Mouse (Mus musculus): ENCODE measurements around the gene Med12l. TPM values are rescaled to one million over a fixed set of nuclear protein-coding genes. Genes with fewer than 3 reads are reported as not detected.

Gene Med12l
- polyA plus RNA-seq, 1 experiment from 2014 or later = 2.3 TPM

DNA sequence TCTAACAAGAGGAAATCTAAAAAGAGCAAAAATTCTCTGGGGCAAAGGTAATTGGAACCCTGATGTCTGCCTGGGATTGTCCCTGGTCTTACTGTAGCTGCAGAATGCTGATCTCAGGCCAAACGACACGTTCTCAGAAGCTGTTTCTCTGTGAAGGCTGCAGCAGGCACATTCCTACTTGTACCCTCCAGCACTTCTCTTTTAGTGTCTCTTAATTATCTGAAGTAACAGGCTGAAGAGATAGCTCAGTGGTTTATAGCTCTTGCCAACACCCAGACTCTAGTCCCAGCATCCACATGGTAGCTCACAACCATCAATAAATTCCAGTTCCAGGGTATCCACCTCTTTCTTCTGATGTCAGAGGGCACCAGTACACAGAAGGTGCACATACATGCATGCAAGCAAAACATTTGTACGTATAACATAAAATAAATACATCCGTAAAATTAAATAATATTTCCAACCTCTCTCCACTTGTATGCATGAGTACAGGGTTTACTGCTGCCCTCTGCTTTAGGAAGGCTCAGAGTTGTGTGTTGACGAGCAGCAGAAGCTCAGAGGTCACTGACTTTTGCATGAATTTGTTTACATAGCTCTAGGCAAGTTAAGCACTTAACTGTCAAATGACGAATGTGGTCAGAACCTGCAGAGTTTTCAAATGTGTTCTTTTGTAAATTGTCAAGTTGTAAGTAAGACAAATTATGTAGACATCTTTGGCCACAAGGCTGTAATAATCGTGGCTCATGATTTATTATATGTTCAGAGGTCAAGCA is 120.3 kb downstream of the Med12l start:
- H3K9ac ChIP-seq (ENCODE audit: low read length) = no peak overlapping the region
- ATAC-seq (replicated peaks; ENCODE audit: extremely low read depth, insufficient read depth, low FRiP score) = 0 out of 2 replicates have a peak, but pooled peaks have one; percentile 26
- no peak overlapping the region for H3K4me2 ChIP-seq (ENCODE audit: low read depth, low read length)
- 0 out of 2 replicates have a peak overlapping the region, but pooled peaks have one; percentile 7 for H3K27ac ChIP-seq (ENCODE audit: low read length)
- WGBS = 48% methylated on average over 7 of the region's 7 CpGs
- H3K4me1 ChIP-seq (ENCODE audit: control insufficient read depth, insufficient read depth, low read length) = peaks cover 22% of the 10 kb centered on the region
- no peaks in the 10 kb centered on the region for H3K9me3 ChIP-seq (replicated peaks; ENCODE audit: control insufficient read depth, low read length)
- no peak overlapping the region for H3K4me3 ChIP-seq (ENCODE audit: low read length)
- H3K27me3 ChIP-seq (ENCODE audit: control insufficient read depth, insufficient read depth, low read length) = no peaks in the 10 kb centered on the region
- H3K36me3 ChIP-seq (ENCODE audit: control insufficient read depth, insufficient read depth) = no peaks in the 10 kb centered on the region

DNA sequence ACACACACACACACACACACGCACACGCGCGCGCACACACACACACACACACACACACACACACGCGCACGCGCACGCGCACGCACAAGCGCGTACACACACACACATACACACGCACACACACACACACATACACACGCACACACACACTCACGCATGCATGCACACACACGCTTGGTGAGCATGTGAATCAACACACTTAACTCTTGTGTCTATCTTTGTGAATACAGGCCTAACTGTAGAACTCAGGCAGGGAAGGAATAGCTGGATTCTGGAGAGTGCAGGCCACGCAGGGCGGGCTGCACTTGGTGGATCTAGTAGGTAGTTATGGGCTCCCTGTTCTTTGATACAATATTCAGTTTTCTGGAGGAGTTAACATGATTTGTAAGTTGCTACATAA is 123.1 kb downstream of the Med12l start:
- Histone ChIP-seq H3K4me3 (ENCODE audit: low read length) (no peak overlapping the region), H3K9me3 (replicated peaks; ENCODE audit: control insufficient read depth, low read length) (no peaks in the 10 kb centered on the region)

DNA sequence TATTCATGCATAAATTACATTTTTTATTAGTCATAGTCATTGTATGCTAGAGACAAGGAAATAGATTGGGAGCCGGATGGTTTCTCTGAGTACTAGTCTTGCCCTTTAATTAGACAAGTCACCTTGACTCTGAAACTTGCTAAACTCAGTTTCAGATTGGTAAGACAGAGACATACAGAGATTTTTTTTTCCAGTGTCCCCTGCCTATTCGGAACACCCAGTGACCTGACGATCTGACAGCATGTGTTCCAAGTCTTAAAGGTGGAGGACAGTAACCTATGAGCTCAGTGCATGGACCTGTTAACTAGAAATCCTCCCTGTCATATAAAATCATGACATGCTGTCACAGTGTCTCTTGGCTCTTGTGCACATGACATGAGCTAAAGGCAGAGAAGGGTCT is 123.9 kb downstream of the Med12l start:
- 86% methylated on average over 3 of the region's 3 CpGs for WGBS

More for the DNA sequence above, 123.1 kb downstream of the Med12l start:
- Histone ChIP-seq H3K27ac (ENCODE audit: low read length) (no peak overlapping the region), H3K4me2 (ENCODE audit: low read depth, low read length) (no peak overlapping the region), H3K4me1 (ENCODE audit: control insufficient read depth, insufficient read depth, low read length) (peaks cover 23% of the 10 kb centered on the region), H3K9ac (ENCODE audit: low read length) (no peak overlapping the region), H3K36me3 (ENCODE audit: control insufficient read depth, insufficient read depth) (no peaks in the 10 kb centered on the region), H3K27me3 (ENCODE audit: control insufficient read depth, insufficient read depth, low read length) (no peaks in the 10 kb centered on the region)
- WGBS = 77% methylated on average over 20 of the region's 20 CpGs
- no peak for ATAC-seq (replicated peaks; ENCODE audit: extremely low read depth, insufficient read depth, low FRiP score)

DNA sequence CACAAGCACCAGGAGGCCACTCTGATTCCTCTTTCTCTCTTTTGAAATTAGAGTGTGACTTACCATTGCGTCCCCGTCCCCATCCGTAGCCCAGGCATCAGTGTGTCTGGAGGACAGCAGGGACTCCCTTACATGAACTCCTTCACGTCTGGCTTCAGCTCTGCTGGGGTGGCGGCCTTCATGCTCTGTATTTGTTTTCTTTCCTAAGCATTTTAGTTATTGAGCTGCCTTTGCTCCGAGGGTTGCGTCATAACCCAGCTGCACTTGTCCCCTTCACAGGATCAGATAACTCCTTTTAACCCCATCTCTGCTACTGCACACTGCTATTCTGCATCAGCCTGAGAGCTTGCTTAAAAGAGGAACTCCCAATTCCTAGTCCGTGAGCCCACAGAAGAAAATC is 124.8 kb downstream of the Med12l start:
- Histone ChIP-seq H3K27ac (ENCODE audit: low read length) (no peak overlapping the region; the same call in 1 of the 2 replicates), H3K4me2 (ENCODE audit: low read depth, low read length) (0 out of 2 replicates have a peak overlapping the region, but pooled peaks have one; percentile 18), H3K4me3 (ENCODE audit: low read length) (no peak overlapping the region), H3K27me3 (ENCODE audit: control insufficient read depth, insufficient read depth, low read length) (no peaks in the 10 kb centered on the region), H3K36me3 (ENCODE audit: control insufficient read depth, insufficient read depth) (no peaks in the 10 kb centered on the region), H3K9me3 (replicated peaks; ENCODE audit: control insufficient read depth, low read length) (no peaks in the 10 kb centered on the region), H3K4me1 (ENCODE audit: control insufficient read depth, insufficient read depth, low read length) (peaks cover 17% of the 10 kb centered on the region), H3K9ac (ENCODE audit: low read length) (no peak overlapping the region)
- ATAC-seq (replicated peaks; ENCODE audit: extremely low read depth, insufficient read depth, low FRiP score) = no peak
- WGBS = 63% methylated on average over 8 of the region's 8 CpGs

More for the DNA sequence above, 123.9 kb downstream of the Med12l start:
- Histone ChIP-seq H3K4me1 (ENCODE audit: control insufficient read depth, insufficient read depth, low read length) (peaks cover 23% of the 10 kb centered on the region), H3K36me3 (ENCODE audit: control insufficient read depth, insufficient read depth) (no peaks in the 10 kb centered on the region), H3K4me2 (ENCODE audit: low read depth, low read length) (no peak overlapping the region), H3K9ac (ENCODE audit: low read length) (no peak overlapping the region), H3K9me3 (replicated peaks; ENCODE audit: control insufficient read depth, low read length) (no peaks in the 10 kb centered on the region), H3K27ac (ENCODE audit: low read length) (no peak overlapping the region), H3K4me3 (ENCODE audit: low read length) (no peak overlapping the region), H3K27me3 (ENCODE audit: control insufficient read depth, insufficient read depth, low read length) (no peaks in the 10 kb centered on the region)
- ATAC-seq (replicated peaks; ENCODE audit: extremely low read depth, insufficient read depth, low FRiP score) = no peak

DNA sequence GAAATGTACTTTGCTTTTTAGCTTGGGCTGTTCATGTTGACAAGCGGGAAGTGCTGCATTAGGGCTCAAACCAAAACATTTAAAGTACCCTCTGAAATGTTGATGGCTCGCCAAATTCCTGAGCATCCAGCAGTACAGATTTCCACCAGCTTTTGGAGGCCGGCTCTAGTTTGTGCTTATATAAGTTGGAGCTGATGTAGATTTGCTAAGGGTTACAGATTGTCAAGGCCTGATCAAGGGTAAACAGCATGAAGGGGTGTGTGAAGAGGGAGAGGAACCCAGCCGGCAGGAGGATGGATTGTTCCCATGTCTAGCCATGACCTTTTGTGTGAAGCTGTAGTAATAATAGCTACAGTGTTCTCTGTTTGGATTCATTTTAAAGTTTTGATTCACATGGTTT is 125.5 kb downstream of the Med12l start:
- H3K4me2 ChIP-seq (ENCODE audit: low read depth, low read length) = no peak overlapping the region
- H3K9ac ChIP-seq (ENCODE audit: low read length) = no peak overlapping the region
- no peak overlapping the region for H3K4me3 ChIP-seq (ENCODE audit: low read length)
- 0 out of 2 replicates have a peak, but pooled peaks have one; percentile 37 for ATAC-seq (replicated peaks; ENCODE audit: extremely low read depth, insufficient read depth, low FRiP score)
- 42% methylated on average over 4 of the region's 4 CpGs for WGBS
- no peaks in the 10 kb centered on the region for H3K36me3 ChIP-seq (ENCODE audit: control insufficient read depth, insufficient read depth)
- no peaks in the 10 kb centered on the region for H3K27me3 ChIP-seq (ENCODE audit: control insufficient read depth, insufficient read depth, low read length)
- H3K9me3 ChIP-seq (replicated peaks; ENCODE audit: control insufficient read depth, low read length) = no peaks in the 10 kb centered on the region
- peak overlapping the region; percentile 4; the same call in 1 of the 2 replicates for H3K27ac ChIP-seq (ENCODE audit: low read length)
- H3K4me1 ChIP-seq (ENCODE audit: control insufficient read depth, insufficient read depth, low read length) = peaks cover 12% of the 10 kb centered on the region

DNA sequence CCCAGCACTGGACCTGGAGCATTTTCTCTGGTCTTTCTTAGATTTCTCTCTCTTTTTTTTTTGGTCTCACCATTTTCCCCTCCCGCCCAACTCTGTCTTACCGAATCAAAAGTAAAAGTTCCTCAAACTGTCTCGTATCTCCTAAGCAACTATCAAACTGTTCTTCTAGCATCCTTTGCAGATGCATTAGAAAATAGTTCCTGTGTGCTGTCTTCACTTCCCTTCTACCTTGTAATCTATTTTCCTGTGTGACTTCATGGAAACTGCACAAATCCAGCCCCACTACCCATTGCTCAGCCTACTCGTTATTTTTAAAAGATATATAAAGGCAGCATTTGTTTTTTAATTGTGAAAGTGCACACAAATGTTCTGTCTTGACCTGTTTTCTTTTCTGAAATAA is 126.3 kb downstream of the Med12l start:
- Histone ChIP-seq H3K4me2 (ENCODE audit: low read depth, low read length) (no peak overlapping the region), H3K9me3 (replicated peaks; ENCODE audit: control insufficient read depth, low read length) (no peaks in the 10 kb centered on the region), H3K4me1 (ENCODE audit: control insufficient read depth, insufficient read depth, low read length) (peaks cover 12% of the 10 kb centered on the region), H3K36me3 (ENCODE audit: control insufficient read depth, insufficient read depth) (no peaks in the 10 kb centered on the region), H3K4me3 (ENCODE audit: low read length) (no peak overlapping the region), H3K9ac (ENCODE audit: low read length) (no peak overlapping the region), H3K27me3 (ENCODE audit: control insufficient read depth, insufficient read depth, low read length) (no peaks in the 10 kb centered on the region), H3K27ac (ENCODE audit: low read length) (no peak overlapping the region)
- WGBS = 68% methylated on average over 4 of the region's 4 CpGs
- ATAC-seq (replicated peaks; ENCODE audit: extremely low read depth, insufficient read depth, low FRiP score) = no peak

DNA sequence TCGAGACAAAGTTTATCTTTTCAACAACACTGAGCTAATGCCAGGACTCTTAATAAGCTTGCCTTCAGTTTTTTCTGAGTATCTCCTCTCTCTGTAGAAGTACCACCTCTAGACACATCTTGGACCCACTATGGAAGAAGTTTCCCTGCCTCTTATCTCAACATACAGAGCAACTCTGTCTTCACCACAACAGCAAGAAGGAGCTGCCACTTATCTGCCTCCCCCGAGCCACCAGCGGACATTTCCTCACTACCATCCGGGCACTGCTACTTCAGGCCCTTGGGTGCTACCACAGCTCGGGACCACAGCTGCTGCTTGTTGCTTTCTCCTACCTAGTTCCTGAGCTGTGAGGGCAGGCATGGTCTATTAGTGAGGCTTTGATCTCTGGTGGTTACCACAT is 127.6 kb downstream of the Med12l start:
- no peak overlapping the region for H3K9ac ChIP-seq (ENCODE audit: low read length)
- no peak overlapping the region for H3K4me3 ChIP-seq (ENCODE audit: low read length)
- ATAC-seq (replicated peaks; ENCODE audit: extremely low read depth, insufficient read depth, low FRiP score) = no peak
- no peak overlapping the region for H3K4me2 ChIP-seq (ENCODE audit: low read depth, low read length)
- H3K27me3 ChIP-seq (ENCODE audit: control insufficient read depth, insufficient read depth, low read length) = no peaks in the 10 kb centered on the region
- H3K9me3 ChIP-seq (replicated peaks; ENCODE audit: control insufficient read depth, low read length) = no peaks in the 10 kb centered on the region
- no peak overlapping the region for H3K27ac ChIP-seq (ENCODE audit: low read length)
- H3K36me3 ChIP-seq (ENCODE audit: control insufficient read depth, insufficient read depth) = no peaks in the 10 kb centered on the region
- H3K4me1 ChIP-seq (ENCODE audit: control insufficient read depth, insufficient read depth, low read length) = peaks cover 12% of the 10 kb centered on the region
- 44% methylated on average over 5 of the region's 5 CpGs for WGBS

DNA sequence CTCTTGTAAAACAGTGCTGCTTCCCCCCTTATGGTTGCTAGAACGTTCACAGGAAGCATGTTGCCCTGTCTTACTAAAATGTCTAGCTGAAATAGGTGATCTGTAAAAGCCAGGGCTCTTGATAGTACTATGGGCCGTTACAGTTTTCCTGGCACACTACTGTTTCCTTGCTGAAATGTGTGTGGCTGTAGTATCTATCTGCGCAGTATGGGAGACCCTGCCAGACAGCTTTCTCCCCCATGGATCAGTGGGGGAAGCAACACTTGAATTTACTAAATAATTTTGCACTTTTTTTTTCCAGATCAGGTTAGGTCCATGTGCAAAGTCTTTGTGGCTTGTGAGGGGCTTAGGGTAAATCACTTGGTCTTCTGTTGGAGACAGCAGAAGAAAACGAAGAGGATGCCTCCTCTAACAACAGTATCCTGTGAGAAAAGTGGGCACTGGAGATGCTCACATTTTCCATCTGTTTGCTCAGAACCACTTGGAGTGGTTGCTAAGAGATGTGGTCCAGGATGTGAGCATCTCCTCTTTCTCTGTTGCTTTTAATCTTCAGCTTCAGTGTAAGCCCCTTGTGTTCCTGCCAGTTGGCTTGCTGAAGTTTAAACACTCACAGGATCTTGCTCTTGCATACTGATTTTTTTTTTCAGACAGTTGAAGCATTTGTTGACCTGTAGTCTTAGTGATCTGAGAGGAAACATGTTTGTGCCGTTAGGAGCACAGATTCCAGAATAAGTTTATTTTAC is 130.5 kb downstream of the Med12l start:
- Histone ChIP-seq H3K9me3 (replicated peaks; ENCODE audit: control insufficient read depth, low read length) (no peaks in the 10 kb centered on the region), H3K36me3 (ENCODE audit: control insufficient read depth, insufficient read depth) (no peaks in the 10 kb centered on the region), H3K4me2 (ENCODE audit: low read depth, low read length) (no peak overlapping the region), H3K27ac (ENCODE audit: low read length) (no peak overlapping the region), H3K4me1 (ENCODE audit: control insufficient read depth, insufficient read depth, low read length) (peaks cover 9% of the 10 kb centered on the region; the same call in 1 of the 2 replicates), H3K4me3 (ENCODE audit: low read length) (no peak overlapping the region), H3K9ac (ENCODE audit: low read length) (no peak overlapping the region), H3K27me3 (ENCODE audit: control insufficient read depth, insufficient read depth, low read length) (no peaks in the 10 kb centered on the region)
- no peak for ATAC-seq (replicated peaks; ENCODE audit: extremely low read depth, insufficient read depth, low FRiP score)
- WGBS = 67% methylated on average over 5 of the region's 5 CpGs

DNA sequence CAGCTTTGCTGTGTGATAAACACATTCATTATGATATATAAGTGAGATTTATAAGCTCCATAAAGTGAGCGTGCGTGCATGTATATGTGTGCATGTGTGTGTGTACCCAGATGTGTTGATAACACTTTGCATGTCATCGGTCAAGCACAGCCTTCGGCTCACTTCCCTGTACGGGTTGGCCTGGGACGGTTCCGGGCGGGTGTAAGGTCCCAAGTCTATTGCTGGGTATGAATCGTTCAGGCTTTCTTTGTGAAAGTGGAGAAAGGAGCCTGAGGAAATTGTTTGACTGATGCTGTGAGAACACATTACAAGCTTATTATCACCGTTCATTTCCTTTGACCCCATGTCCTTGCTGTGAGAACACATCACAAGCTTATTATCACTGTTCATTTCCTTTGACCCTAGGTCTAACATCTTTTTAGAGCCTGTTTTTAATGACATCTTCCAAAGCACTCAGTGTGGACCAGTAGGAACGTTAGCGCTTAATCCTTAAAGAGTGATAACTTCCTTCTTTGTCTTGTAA is 133.4 kb downstream of the Med12l start:
- no peak for ATAC-seq (replicated peaks; ENCODE audit: extremely low read depth, insufficient read depth, low FRiP score)
- Histone ChIP-seq H3K4me1 (ENCODE audit: control insufficient read depth, insufficient read depth, low read length) (peaks cover 15% of the 10 kb centered on the region), H3K4me3 (ENCODE audit: low read length) (no peak overlapping the region), H3K36me3 (ENCODE audit: control insufficient read depth, insufficient read depth) (no peaks in the 10 kb centered on the region), H3K4me2 (ENCODE audit: low read depth, low read length) (no peak overlapping the region), H3K27ac (ENCODE audit: low read length) (no peak overlapping the region), H3K9me3 (replicated peaks; ENCODE audit: control insufficient read depth, low read length) (no peaks in the 10 kb centered on the region), H3K27me3 (ENCODE audit: control insufficient read depth, insufficient read depth, low read length) (no peaks in the 10 kb centered on the region), H3K9ac (ENCODE audit: low read length) (no peak overlapping the region)
- 66% methylated on average over 12 of the region's 12 CpGs for WGBS
